Mouse (Mus musculus) stomach, postnatal 0 days (tissue): ENCODE results near the gene Slc8a2. TPM values are rescaled to one million over a fixed set of nuclear protein-coding genes. Genes with fewer than 3 reads are reported as not detected.

ENCODE experiments used
- ATAC-seq: fragments of 200-750 bp; cut with Nextera tagmentation; 2 replicates; pipeline ENCODE4 v1.8.0; 2017; ENCODE audit not compliant: low FRiP score, low TSS enrichment
- DNase-seq: peaks from one replicate; pipeline ENCODE4 v3.0.0-alpha.2; 2016; ENCODE audit warnings: low spot score
- H3K27ac ChIP-seq: fragments of 300-500 bp; sonication (generic); replicated peaks from 2 replicates; pipeline ENCODE4 v1.5.1; 2014; ENCODE audit warnings: mild to moderate bottlenecking, control low read depth
- H3K27me3 ChIP-seq: fragments of 300-500 bp; sonication (generic); 2 replicates; pipeline ENCODE4 v1.6.1; 2014; ENCODE audit warnings: low read length; ENCODE audit not compliant: control insufficient read depth, insufficient read depth
- H3K36me3 ChIP-seq: fragments of 300-500 bp; sonication (generic); 2 replicates; pipeline ENCODE4 v1.6.1; 2014; ENCODE audit warnings: low read length, mixed read lengths; ENCODE audit not compliant: control insufficient read depth, insufficient read depth
- H3K4me1 ChIP-seq: fragments of 300-500 bp; sonication (generic); replicated peaks from 2 replicates; pipeline ENCODE4 v1.6.1; 2014; ENCODE audit warnings: antibody characterized with exemption; ENCODE audit not compliant: control insufficient read depth, insufficient read depth
- H3K4me2 ChIP-seq: fragments of 300-500 bp; sonication (generic); replicated peaks from 2 replicates; pipeline ENCODE4 v1.6.1; 2014; ENCODE audit warnings: low read depth, mild to moderate bottlenecking, control low read depth, moderate library complexity
- H3K4me3 ChIP-seq: fragments of 300-500 bp; sonication (generic); 2 replicates; pipeline ENCODE4 v1.5.1; 2014; ENCODE audit warnings: low read depth, low read length, control low read depth
- H3K9ac ChIP-seq: fragments of 300-500 bp; sonication (generic); 2 replicates; pipeline ENCODE4 v1.6.1; 2014; ENCODE audit warnings: mild to moderate bottlenecking, low read length, control low read depth, mixed read lengths
- H3K9me3 ChIP-seq: fragments of 300-500 bp; sonication (generic); 2 replicates; pipeline ENCODE4 v1.6.1; 2016; ENCODE audit warnings: low read length; ENCODE audit not compliant: control insufficient read depth
- CTCF ChIP-seq: IDR thresholded peaks from 2 replicates; pipeline ENCODE4 v1.5.1; 2016; ENCODE audit warnings: antibody characterized with exemption, low read depth, mild to moderate bottlenecking, moderate library complexity
- EP300 ChIP-seq: optimal IDR thresholded peaks from 2 replicates; pipeline ENCODE3; 2016; ENCODE audit warnings: antibody characterized with exemption
- WGBS: fragments of 180-500 bp; shearing (Covaris S2); extraction: QIAGEN DNeasy Blood & Tissue Kit; methylation state at CpG from one replicate; pipeline ENCODE4 v1.1.7; 2014; 5-methylcytosine and 5-hydroxymethylcytosine counted together
- polyA plus RNA-seq: library from polyadenylated mRNA; unstranded; fragments of >200 nt; fragmentation: Nextera tagmentation; extraction: Ambion mirVana; gene quantifications from 2 replicates; pipeline ENCODE4 v1.2.1, GENCODE M21; 2015

Gene Slc8a2
- polyA plus RNA-seq = 0.11 and 0.12 TPM in 2 replicates

- peak; percentile 81 for DNase-seq
- Histone ChIP-seq H3K27me3 (no peaks in the 10 kb centered on the region), H3K9me3 (no peaks in the 10 kb centered on the region), H3K4me2 (peak within 1 kb of the TSS; percentile 71), H3K27ac (peak within 1 kb of the TSS; percentile 67), H3K36me3 (peaks cover 4% of the 10 kb centered on the region), H3K9ac (peak within 1 kb of the TSS; percentile 63), H3K4me3 (peak within 1 kb of the TSS; percentile 47), H3K4me1 (no peaks in the 10 kb centered on the region)
- 5% methylated on average over 12 of the region's 12 CpGs for WGBS
- ATAC-seq = peak; percentile 87
- TF ChIP-seq EP300 = no peak
- no peak for TF ChIP-seq CTCF
Measured at GRCm38 (mm10) chr7:16129421-16129845, at the start of gene Slc8a2. Slc8a2 (plus strand) TSS chr7:16129826.

- Histone ChIP-seq H3K9ac (no peak overlapping the region), H3K27ac (no peak overlapping the region), H3K4me1 (no peaks in the 10 kb centered on the region), H3K9me3 (no peaks in the 10 kb centered on the region), H3K4me2 (no peak overlapping the region), H3K36me3 (no peaks in the 10 kb centered on the region), H3K4me3 (no peak overlapping the region), H3K27me3 (no peaks in the 10 kb centered on the region)
- ATAC-seq (no peak), DNase-seq (no peak)
- WGBS = 41% methylated on average over 1 of the region's 1 CpGs
- TF ChIP-seq EP300 = no peak
- TF ChIP-seq CTCF = no peak
Measured at GRCm38 (mm10) chr7:16079947-16080346, 49.7 kb upstream of the Slc8a2 start.

- WGBS = 71% methylated on average over 4 of the region's 4 CpGs
- no peak for DNase-seq
Measured at GRCm38 (mm10) chr7:16080581-16080980, 49.0 kb upstream of the Slc8a2 start.

GRCm38 (mm10) chr7:16083361-16083760, 46.3 kb upstream of the Slc8a2 start:
- H3K9ac ChIP-seq = no peak overlapping the region
- no peaks in the 10 kb centered on the region for H3K9me3 ChIP-seq
- H3K27me3 ChIP-seq = no peaks in the 10 kb centered on the region
- H3K4me1 ChIP-seq = no peaks in the 10 kb centered on the region
- no peak for DNase-seq
- no peak overlapping the region for H3K27ac ChIP-seq
- ATAC-seq = peak; percentile 61; the same call in 1 of the 2 replicates
- no peak overlapping the region for H3K4me2 ChIP-seq
- WGBS = 67% methylated on average over 4 of the region's 4 CpGs
- H3K36me3 ChIP-seq = no peaks in the 10 kb centered on the region
- no peak for TF ChIP-seq CTCF
- TF ChIP-seq EP300 = no peak
- no peak overlapping the region for H3K4me3 ChIP-seq

More at GRCm38 (mm10) chr7:16080581-16080980, 49.0 kb upstream of the Slc8a2 start:
- Histone ChIP-seq H3K4me1 (no peaks in the 10 kb centered on the region), H3K27ac (no peak overlapping the region), H3K9me3 (no peaks in the 10 kb centered on the region), H3K9ac (no peak overlapping the region), H3K36me3 (no peaks in the 10 kb centered on the region), H3K4me3 (no peak overlapping the region), H3K4me2 (no peak overlapping the region), H3K27me3 (no peaks in the 10 kb centered on the region)
- TF ChIP-seq CTCF = no peak
- TF ChIP-seq EP300 = no peak
- no peak for ATAC-seq

- no peak overlapping the region for H3K4me2 ChIP-seq
- no peak overlapping the region for H3K9ac ChIP-seq
- TF ChIP-seq CTCF (no peak), EP300 (no peak)
- H3K27ac ChIP-seq = no peak overlapping the region
- ATAC-seq (no peak), DNase-seq (no peak)
- H3K4me1 ChIP-seq = no peaks in the 10 kb centered on the region
- H3K9me3 ChIP-seq = no peaks in the 10 kb centered on the region
- H3K36me3 ChIP-seq = no peaks in the 10 kb centered on the region
- WGBS = 71% methylated on average over 2 of the region's 2 CpGs
- H3K27me3 ChIP-seq = no peaks in the 10 kb centered on the region
- H3K4me3 ChIP-seq = no peak overlapping the region
Measured at GRCm38 (mm10) chr7:16087587-16087986, 42.0 kb upstream of the Slc8a2 start.

- DNase-seq = no peak
- Histone ChIP-seq H3K27me3 (no peaks in the 10 kb centered on the region), H3K4me1 (no peaks in the 10 kb centered on the region), H3K9me3 (no peaks in the 10 kb centered on the region), H3K4me3 (no peak overlapping the region), H3K36me3 (no peaks in the 10 kb centered on the region), H3K4me2 (no peak overlapping the region), H3K9ac (no peak overlapping the region), H3K27ac (no peak overlapping the region)
- TF ChIP-seq CTCF (no peak), EP300 (no peak)
- ATAC-seq = no peak
- WGBS = 65% methylated on average over 3 of the region's 3 CpGs
Measured at GRCm38 (mm10) chr7:16094592-16094991, 35.0 kb upstream of the Slc8a2 start.
